8 mouse cellular contexts compared by ENCODE assay signal in genomic region chr16:31458229-31458918, GRCm38 (mm10). TPM values are rescaled to one million over a fixed set of nuclear protein-coding genes. Genes with fewer than 3 reads are reported as not detected.
DNase-seq lines count a peak whose midpoint lies in the region; ATAC-seq and TF ChIP-seq lines count a peak whose summit lies in the region.

No protein-coding gene starts in this region.

- peak overlapping the region; percentile 12; the same call in 1 of the 2 replicates for H3K4me3 ChIP-seq in ES-Bruce4 (ENCODE audit: low read depth, low read length)
- H3K4me3 ChIP-seq in brown adipose tissue, adult 24 weeks (ENCODE audit: insufficient read depth, low read depth, low read length): peak overlapping the region; percentile 37
- H3K4me3 ChIP-seq in lung, embryonic 14.5 days (ENCODE audit: low read depth, low read length): peak overlapping the region; percentile 39
- H3K4me3 ChIP-seq in thymus, adult 2 months (ENCODE audit: control insufficient read depth, insufficient read depth, low read length): no peak overlapping the region

- H3K36me3 ChIP-seq in ES-Bruce4 (ENCODE audit: control insufficient read depth, insufficient read depth, low read length, poor library complexity, severe bottlenecking): no peaks in the 10 kb centered on the region
- no peaks in the 10 kb centered on the region for H3K36me3 ChIP-seq in lung, embryonic 14.5 days (ENCODE audit: insufficient read depth)
- H3K36me3 ChIP-seq in thymus, adult 2 months (ENCODE audit: control insufficient read depth, insufficient read depth, low read length): peaks cover 8% of the 10 kb centered on the region; the same call in 1 of the 2 replicates

- H3K27me3 ChIP-seq in ES-Bruce4 (ENCODE audit: control insufficient read depth, insufficient read depth, low read length, poor library complexity, severe bottlenecking): no peaks in the 10 kb centered on the region
- no peaks in the 10 kb centered on the region for H3K27me3 ChIP-seq in lung, embryonic 14.5 days (ENCODE audit: insufficient read depth, low read length)
- no peaks in the 10 kb centered on the region for H3K27me3 ChIP-seq in thymus, adult 2 months (ENCODE audit: control insufficient read depth, insufficient read depth, low read length)

- peak; percentile 86 for DNase-seq in heart, postnatal 4 days
- peak; percentile 59 to 81 for DNase-seq in layer of hippocampus, adult 8-10 months (ENCODE audit: low spot score in 2 of 2)
- DNase-seq in lung, embryonic 14.5 days: peak; percentile 95
- peak; percentile 27 for DNase-seq in ovary, adult 18-20 months (ENCODE audit: low spot score)
- DNase-seq in thymus, adult 2 months: peak; percentile 70

- TF ChIP-seq POLR2A in ES-Bruce4 (IDR thresholded peaks at IDR 0.05; ENCODE audit: insufficient read depth, low read length): no peak
- TF ChIP-seq POLR2A in thymus, adult 2 months (IDR thresholded peaks at IDR 0.05; ENCODE audit: control insufficient read depth, extremely low read depth, insufficient read depth, low read length, poor library complexity): no peak

- peak; percentile 93 for TF ChIP-seq CTCF in ES-Bruce4 (IDR thresholded peaks at IDR 0.05; ENCODE audit: low read depth, low read length)
- TF ChIP-seq CTCF in lung, embryonic 14.5 days (IDR thresholded peaks at IDR 0.05; ENCODE audit: low read depth): peak; percentile 96
- peak; percentile 90 for TF ChIP-seq CTCF in thymus, adult 2 months (IDR thresholded peaks at IDR 0.05; ENCODE audit: borderline replicate concordance, control insufficient read depth, extremely low read depth, insufficient read depth, low read length, poor library complexity)

- H3K9me3 ChIP-seq in ES-Bruce4 (replicated peaks; ENCODE audit: control insufficient read depth, insufficient read depth, low read length, poor library complexity, severe bottlenecking): no peaks in the 10 kb centered on the region
- H3K9me3 ChIP-seq in lung, embryonic 14.5 days (ENCODE audit: low read depth, low read length): no peaks in the 10 kb centered on the region

- TF ChIP-seq EP300 in ES-Bruce4 (IDR thresholded peaks at IDR 0.05; ENCODE audit: insufficient read depth, low read depth, low read length): no peak

- peaks cover 8% of the 10 kb centered on the region for H3K4me1 ChIP-seq in ES-Bruce4 (ENCODE audit: control insufficient read depth, insufficient read depth, low read length)
- no peaks in the 10 kb centered on the region for H3K4me1 ChIP-seq in brown adipose tissue, adult 24 weeks (ENCODE audit: control insufficient read depth, insufficient read depth, insufficient read length, low read length)
- no peaks in the 10 kb centered on the region for H3K4me1 ChIP-seq in lung, embryonic 14.5 days (ENCODE audit: insufficient read depth)
- H3K4me1 ChIP-seq in thymus, adult 2 months (replicated peaks; ENCODE audit: control insufficient read depth, insufficient read depth, low read length): no peaks in the 10 kb centered on the region

- H3K9ac ChIP-seq in ES-Bruce4 (ENCODE audit: low read depth, poor library complexity, severe bottlenecking): 0 out of 2 replicates have a peak overlapping the region, but pooled peaks have one; percentile 30
- H3K9ac ChIP-seq in lung, embryonic 14.5 days: peak overlapping the region; percentile 66

- ATAC-seq in erythroid progenitor cell, adult 5-6 weeks (replicated peaks; ENCODE audit: low FRiP score, poor library complexity, severe bottlenecking): 0 out of 2 replicates have a peak, but pooled peaks have one; percentile 58
- peak; percentile 53; the same call in 1 of the 2 replicates for ATAC-seq in lung, embryonic 14.5 days (ENCODE audit: insufficient read depth)

- peak overlapping the region; percentile 78 for H3K4me2 ChIP-seq in lung, embryonic 14.5 days

- 2% methylated on average over 17 of the region's 17 CpGs for WGBS in lung, embryonic 14.5 days
- 23% methylated on average over 17 of the region's 17 CpGs for WGBS in thymus, adult 2 months

- H3K27ac ChIP-seq in ES-Bruce4 (ENCODE audit: insufficient read depth, low read length): no peak overlapping the region
- no peak overlapping the region for H3K27ac ChIP-seq in brown adipose tissue, adult 24 weeks (replicated peaks; ENCODE audit: low read depth, low read length)
- H3K27ac ChIP-seq in lung, embryonic 14.5 days (ENCODE audit: low read depth): peak overlapping the region; percentile 59; the same call in 1 of the 2 replicates
- H3K27ac ChIP-seq in thymus, adult 2 months (ENCODE audit: control insufficient read depth, insufficient read depth, low read length): no peak overlapping the region

RNA-seq across cellular contexts. Expression of gene Bdh1, which starts 36.3 kb away (rescaled TPM):
- 14.4 and 15.7 TPM in 2 replicates for polyA plus RNA-seq in ES-Bruce4 (2011; ENCODE audit: insufficient read depth, insufficient read length, low read depth, missing spikeins)
- polyA plus RNA-seq in brown adipose tissue, adult 24 weeks (2012; ENCODE audit: insufficient read depth, insufficient read length, missing spikeins): not detected in 2 replicates
- total RNA-seq in erythroid progenitor cell, adult 5-6 weeks (2015; ENCODE audit: low replicate concordance): not detected in 2 replicates
- total RNA-seq in erythroid progenitor cell, adult 5-6 weeks (2017; ENCODE audit: low replicate concordance): 4.2 TPM in 1 of 2 replicates, not detected in the other
- 1 to 10 TPM in 1 of 2 experiments, under 1 TPM in 1; 0.81 to 1.0 TPM for total RNA-seq in heart, postnatal 4 days (2021)
- total RNA-seq in layer of hippocampus, adult 8-10 months (2022): 100 to 1,000 TPM in 2 of 4 experiments, 10 to 100 TPM in 2; 71.2 to 114 (median 102) TPM
- 3.1 and 5.7 TPM in 2 replicates for polyA plus RNA-seq in lung, embryonic 14.5 days (2014; fragmentation: Nextera tagmentation; extraction: Ambion mirVana)
- polyA plus RNA-seq in thymus, adult 2 months (2012; rRNA removed): 59.4 and 78.8 TPM in 2 replicates

Comparison
In these comparisons a context has a peak if more than half of its experiments do, and no peak if none do; other contexts are left out.
1. DNase-seq: peak in every context shown above with its lines; median percentile 95 in lung, embryonic 14.5 days; 86 in heart, postnatal 4 days; 70 in layer of hippocampus, adult 8-10 months; 70 in thymus, adult 2 months; 27 in ovary, adult 18-20 months.